Mouse (Mus musculus) spleen, postnatal 36 days (tissue): Measurements from ENCODE around the gene Chmp2a.
"Not testable (repeated sequence)": the region's sequence is repeated elsewhere in the genome, so short reads cannot be mapped to it uniquely, and the experiment has no call there.

ENCODE experiments used
- DNase-seq, 2 experiments: peaks; one replicate each; pipeline ENCODE4 v3.0.0; 2022; ENCODE audit warnings: low spot score in 2 of 2, mixed read lengths in 1 of 2

Gene Chmp2a

GRCm38 (mm10) chr7:13034148-13034977, at the start of gene Chmp2a:
Gene Chmp2a, minus strand, starts transcription at chr7:13034807.
- peak; percentile 97 for DNase-seq

GRCm38 (mm10) chr7:13072293-13072692, 37.7 kb upstream of the Chmp2a start:
- DNase-seq = no peak

- DNase-seq = not testable (repeated sequence)
Measured at GRCm38 (mm10) chr7:13063399-13063798, 28.8 kb upstream of the Chmp2a start.

GRCm38 (mm10) chr7:13059536-13059935, 24.9 kb upstream of the Chmp2a start:
- DNase-seq = no peak

GRCm38 (mm10) chr7:13056913-13057700, 22.5 kb upstream of the Chmp2a start:
- DNase-seq = no peak

GRCm38 (mm10) chr7:13054287-13055010, 19.8 kb upstream of the Chmp2a start, which contains the start of gene Mzf1:
Gene Mzf1, minus strand, starts transcription at chr7:13054764.
- peak; percentile 94 to 95 for DNase-seq

GRCm38 (mm10) chr7:13053961-13054286, 19.3 kb upstream of the Chmp2a start:
- DNase-seq = no peak

- DNase-seq = no peak
Measured at GRCm38 (mm10) chr7:13053501-13053900, 18.9 kb upstream of the Chmp2a start.

GRCm38 (mm10) chr7:13053001-13053400, 18.4 kb upstream of the Chmp2a start:
- no peak for DNase-seq

GRCm38 (mm10) chr7:13046084-13046483, 11.5 kb upstream of the Chmp2a start:
- DNase-seq = peak; percentile 65 to 68

- no peak for DNase-seq
Measured at GRCm38 (mm10) chr7:13044254-13044625, 9.6 kb upstream of the Chmp2a start.

- DNase-seq = no peak
Measured at GRCm38 (mm10) chr7:13043445-13044253, 9.0 kb upstream of the Chmp2a start.

- no peak for DNase-seq
Measured at GRCm38 (mm10) chr7:13043120-13043444, 8.5 kb upstream of the Chmp2a start.

GRCm38 (mm10) chr7:13042511-13042910, 7.9 kb upstream of the Chmp2a start:
- no peak for DNase-seq

GRCm38 (mm10) chr7:13041256-13041655, 6.6 kb upstream of the Chmp2a start:
- DNase-seq = no peak

GRCm38 (mm10) chr7:13039181-13039580, 4.6 kb upstream of the Chmp2a start:
- DNase-seq = no peak

GRCm38 (mm10) chr7:13038621-13039169, 4.1 kb upstream of the Chmp2a start:
- no peak for DNase-seq

- DNase-seq = peak; percentile 98 to 99
Measured at GRCm38 (mm10) chr7:13037901-13038555, 3.4 kb upstream of the Chmp2a start, which contains the start of gene Ube2m. Gene Ube2m, minus strand, starts transcription at chr7:13038275.

GRCm38 (mm10) chr7:13037366-13037765, 2.8 kb upstream of the Chmp2a start:
- no peak for DNase-seq

GRCm38 (mm10) chr7:13036806-13037205, 2.2 kb upstream of the Chmp2a start:
- DNase-seq = no peak
